Mouse (Mus musculus) kidney, embryonic 15.5 days (tissue): ENCODE results near the gene A4galt. TPM values are rescaled to one million over a fixed set of nuclear protein-coding genes. Genes with fewer than 3 reads are reported as not detected.
"Not testable (repeated sequence)": the region's sequence is repeated elsewhere in the genome, so short reads cannot be mapped to it uniquely, and the experiment has no call there.

ENCODE experiments used
- ATAC-seq: fragments of 200-750 bp; cut with Nextera tagmentation; replicated peaks from 2 replicates; pipeline ENCODE4 v1.8.0; 2017; ENCODE audit warnings: moderate TSS enrichment; ENCODE audit not compliant: low FRiP score
- H3K27ac ChIP-seq: fragments of 300-500 bp; sonication (generic); 2 replicates; pipeline ENCODE4 v1.5.1; 2015; ENCODE audit warnings: mild to moderate bottlenecking, inconsistent platforms
- H3K27me3 ChIP-seq: fragments of 300-500 bp; sonication (generic); 2 replicates; pipeline ENCODE4 v1.6.1; 2015; ENCODE audit warnings: inconsistent platforms
- H3K36me3 ChIP-seq: fragments of 300-500 bp; sonication (generic); 2 replicates; pipeline ENCODE4 v1.6.1; 2015; ENCODE audit warnings: inconsistent platforms
- H3K4me1 ChIP-seq: fragments of 300-500 bp; sonication (generic); 2 replicates; pipeline ENCODE4 v1.6.1; 2015; ENCODE audit warnings: inconsistent platforms
- H3K4me2 ChIP-seq: fragments of 300-500 bp; sonication (generic); 2 replicates; pipeline ENCODE4 v1.6.1; 2015; ENCODE audit warnings: moderate library complexity, mild to moderate bottlenecking, inconsistent platforms
- H3K4me3 ChIP-seq: fragments of 300-500 bp; sonication (generic); replicated peaks from 2 replicates; pipeline ENCODE4 v1.5.1; 2015; ENCODE audit warnings: mild to moderate bottlenecking, inconsistent platforms
- H3K9ac ChIP-seq: fragments of 300-500 bp; sonication (generic); 2 replicates; pipeline ENCODE4 v1.6.1; 2015; ENCODE audit warnings: mild to moderate bottlenecking, inconsistent platforms
- H3K9me3 ChIP-seq: fragments of 300-500 bp; sonication (generic); replicated peaks from 2 replicates; pipeline ENCODE4 v1.6.1; 2016; ENCODE audit warnings: inconsistent platforms
- WGBS: fragments of 180-500 bp; shearing (Covaris S2); methylation state at CpG from one replicate; pipeline ENCODE4 v1.1.7; 2015; ENCODE audit warnings: mixed read lengths; 5-methylcytosine and 5-hydroxymethylcytosine counted together
- polyA plus RNA-seq: library from polyadenylated mRNA; unstranded; fragments of >200 nt; fragmentation: Nextera tagmentation; extraction: Ambion mirVana; gene quantifications from 2 replicates; pipeline ENCODE4 v1.2.1, GENCODE M21; 2015

Gene A4galt
- polyA plus RNA-seq, 1 experiment from 2014 or later = 19.1 TPM

DNA sequence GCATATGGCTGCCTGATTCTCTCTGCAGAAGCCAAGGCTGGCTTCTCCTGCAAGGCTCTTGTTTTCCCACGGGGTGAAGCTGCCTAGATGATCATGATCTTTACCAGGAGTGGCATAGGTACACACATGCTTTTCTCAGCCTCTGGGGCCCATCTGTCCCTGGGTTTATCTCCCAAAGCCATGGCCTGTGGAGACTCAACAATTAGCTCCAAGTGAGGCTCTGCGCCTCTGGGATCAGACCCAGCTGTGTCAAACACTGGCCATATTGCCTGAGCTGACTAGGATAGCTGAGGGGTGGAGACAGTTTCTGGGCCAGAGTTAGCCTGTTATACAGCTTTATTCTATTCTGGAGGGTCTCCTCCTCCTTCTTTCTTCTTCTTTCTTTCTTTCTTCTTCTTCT is 39.3 kb upstream of the A4galt start:
- H3K27ac ChIP-seq = no peak overlapping the region
- no peak for ATAC-seq
- 89% methylated on average over 2 of the region's 2 CpGs for WGBS
- no peaks in the 10 kb centered on the region for H3K36me3 ChIP-seq
- no peaks in the 10 kb centered on the region for H3K27me3 ChIP-seq
- H3K4me3 ChIP-seq = no peak overlapping the region
- no peaks in the 10 kb centered on the region for H3K9me3 ChIP-seq
- H3K4me2 ChIP-seq = no peak overlapping the region
- H3K4me1 ChIP-seq = peaks cover 29% of the 10 kb centered on the region
- H3K9ac ChIP-seq = no peak overlapping the region

DNA sequence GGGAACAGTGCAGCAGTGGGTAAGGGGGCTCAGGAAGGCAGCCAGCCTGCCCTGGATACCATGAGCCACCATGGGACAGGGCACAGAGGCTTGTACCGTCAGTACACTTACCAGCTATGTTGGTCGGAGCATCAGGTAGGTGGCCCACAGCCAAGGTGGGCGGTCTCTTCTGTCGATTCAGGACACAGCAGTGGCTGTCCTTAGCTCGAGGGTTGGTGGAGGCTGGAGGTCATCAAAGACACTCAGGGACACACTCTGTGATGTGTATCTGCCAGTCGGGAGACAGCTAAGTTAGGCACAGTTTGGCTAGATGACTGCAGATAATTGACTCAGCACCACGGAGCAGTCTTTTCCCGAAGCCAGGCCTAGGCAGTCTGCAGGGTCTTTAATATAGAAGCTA is 33.3 kb upstream of the A4galt start:
- Histone ChIP-seq H3K9ac (no peak overlapping the region), H3K4me1 (no peaks in the 10 kb centered on the region), H3K4me2 (no peak overlapping the region), H3K4me3 (no peak overlapping the region), H3K27ac (no peak overlapping the region), H3K36me3 (no peaks in the 10 kb centered on the region), H3K9me3 (no peaks in the 10 kb centered on the region), H3K27me3 (no peaks in the 10 kb centered on the region)
- WGBS = 75% methylated on average over 8 of the region's 8 CpGs
- ATAC-seq = no peak

DNA sequence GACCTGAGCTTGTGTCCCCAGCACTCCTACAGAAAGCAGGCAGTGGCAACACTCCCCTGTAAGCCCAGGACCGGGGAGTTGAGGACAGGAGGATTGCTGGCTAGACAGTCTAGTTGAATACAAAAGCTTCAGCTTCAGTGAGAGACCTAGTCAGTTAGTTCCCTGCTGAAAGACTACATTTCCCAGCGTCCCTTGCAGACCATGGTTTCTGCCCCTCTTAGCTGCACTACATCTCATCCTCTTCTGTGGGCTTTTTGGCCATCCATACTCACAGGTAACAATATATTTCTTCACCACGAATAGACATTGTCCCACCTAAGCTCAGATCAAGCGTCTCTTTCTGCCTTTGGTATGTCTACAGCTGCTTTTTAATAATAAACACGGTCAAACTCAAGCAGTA is 30.8 kb upstream of the A4galt start:
- Histone ChIP-seq H3K4me2 (no peak overlapping the region), H3K27me3 (no peaks in the 10 kb centered on the region), H3K9ac (no peak overlapping the region), H3K27ac (no peak overlapping the region), H3K9me3 (no peaks in the 10 kb centered on the region), H3K36me3 (no peaks in the 10 kb centered on the region), H3K4me3 (no peak overlapping the region), H3K4me1 (no peaks in the 10 kb centered on the region)
- 69% methylated on average over 5 of the region's 5 CpGs for WGBS
- no peak for ATAC-seq

DNA sequence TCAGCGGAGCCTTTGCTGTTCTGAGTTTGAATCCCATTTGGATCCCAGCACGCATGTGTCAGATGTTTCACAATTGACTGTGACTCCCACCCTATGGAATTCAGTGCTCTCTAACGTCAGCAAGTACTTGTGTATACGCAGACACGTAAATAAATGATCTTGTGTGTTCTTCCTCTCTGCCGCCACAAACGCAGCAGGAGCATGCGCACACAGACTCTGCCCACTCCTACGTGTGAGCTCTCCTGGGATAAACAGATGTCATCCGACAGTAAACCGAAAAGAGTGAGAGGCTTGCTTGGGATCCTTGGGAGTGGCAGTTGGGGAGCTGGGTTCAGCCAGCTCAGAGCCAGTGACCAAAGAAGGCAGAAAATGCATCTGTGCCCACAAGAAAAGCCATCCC is 29.7 kb upstream of the A4galt start:
- no peak overlapping the region for H3K4me3 ChIP-seq
- H3K27ac ChIP-seq = no peak overlapping the region
- H3K9ac ChIP-seq = no peak overlapping the region
- no peak for ATAC-seq
- H3K4me1 ChIP-seq = no peaks in the 10 kb centered on the region
- no peaks in the 10 kb centered on the region for H3K27me3 ChIP-seq
- no peaks in the 10 kb centered on the region for H3K36me3 ChIP-seq
- 70% methylated on average over 11 of the region's 11 CpGs for WGBS
- H3K9me3 ChIP-seq = no peaks in the 10 kb centered on the region
- H3K4me2 ChIP-seq = no peak overlapping the region

DNA sequence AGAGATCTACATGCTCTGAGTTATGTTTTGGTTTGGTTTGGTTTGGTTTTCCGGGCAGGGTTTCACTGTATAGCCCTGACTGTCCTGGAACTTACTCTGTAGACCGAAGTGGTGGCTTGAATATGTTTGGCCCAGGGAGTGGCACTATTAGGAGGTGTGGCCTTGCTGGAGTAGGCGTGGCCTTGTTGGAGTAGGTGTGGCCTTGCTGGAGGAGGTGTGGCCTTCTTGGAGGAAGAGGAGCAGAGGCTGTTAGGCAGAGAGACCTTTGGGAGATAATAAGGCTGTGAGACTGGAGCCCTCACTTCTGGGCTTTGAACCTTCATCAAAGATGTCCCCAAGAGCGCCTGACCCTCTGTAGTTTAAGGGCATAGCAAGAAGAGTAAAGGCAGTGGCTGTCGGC is 27.0 kb upstream of the A4galt start:
- no peak for ATAC-seq
- Histone ChIP-seq H3K27ac (no peak overlapping the region), H3K27me3 (no peaks in the 10 kb centered on the region), H3K4me2 (no peak overlapping the region), H3K9ac (no peak overlapping the region), H3K9me3 (no peaks in the 10 kb centered on the region), H3K36me3 (no peaks in the 10 kb centered on the region), H3K4me1 (no peaks in the 10 kb centered on the region), H3K4me3 (no peak overlapping the region)
- WGBS = 84% methylated on average over 5 of the region's 5 CpGs

DNA sequence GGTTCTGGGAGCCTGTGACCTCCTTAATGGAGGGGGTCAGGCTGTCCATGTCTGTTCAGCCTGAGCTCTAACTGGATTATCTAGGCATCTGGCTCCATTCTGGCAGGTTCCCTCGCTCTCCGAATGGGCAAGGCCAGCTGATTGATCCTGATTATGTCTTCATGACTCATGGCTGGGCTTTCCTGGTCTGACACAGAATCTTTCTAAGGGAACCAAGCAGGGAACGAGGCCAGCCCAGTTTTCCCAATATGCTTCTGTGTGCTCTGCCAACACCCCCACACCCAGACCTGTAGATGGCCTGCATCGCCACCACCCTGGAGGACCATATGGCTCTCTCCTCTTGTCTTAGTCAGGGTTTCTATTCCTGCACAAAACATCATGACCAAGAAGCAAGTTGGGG is 25.9 kb upstream of the A4galt start:
- ATAC-seq = no peak
- Histone ChIP-seq H3K36me3 (no peaks in the 10 kb centered on the region), H3K4me2 (no peak overlapping the region), H3K4me1 (no peaks in the 10 kb centered on the region), H3K27me3 (no peaks in the 10 kb centered on the region), H3K9me3 (no peaks in the 10 kb centered on the region), H3K4me3 (no peak overlapping the region), H3K27ac (no peak overlapping the region), H3K9ac (no peak overlapping the region)
- WGBS = 81% methylated on average over 4 of the region's 4 CpGs

DNA sequence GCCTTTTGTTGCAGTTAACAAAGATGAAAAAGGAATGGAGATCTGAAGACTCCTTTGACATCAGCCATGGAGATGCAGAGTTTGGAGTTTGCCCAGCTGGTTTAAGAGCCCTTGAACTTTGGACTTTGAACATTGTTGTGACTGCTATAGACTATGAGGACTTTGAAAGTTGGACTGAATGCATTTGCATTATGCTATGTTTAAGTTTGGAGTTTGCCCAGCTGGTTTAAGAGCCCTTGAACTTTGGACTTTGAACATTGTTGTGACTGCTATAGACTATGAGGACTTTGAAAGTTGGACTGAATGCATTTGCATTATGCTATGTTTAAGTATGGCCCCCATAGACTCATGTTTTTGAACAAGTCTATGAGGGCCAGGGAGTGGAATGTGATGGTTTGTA is 22.7 kb upstream of the A4galt start:
- not testable (repeated sequence) for H3K36me3 ChIP-seq, H3K4me1 ChIP-seq, H3K27ac ChIP-seq, H3K9ac ChIP-seq, H3K9me3 ChIP-seq, H3K27me3 ChIP-seq, H3K4me2 ChIP-seq, H3K4me3 ChIP-seq, ATAC-seq

DNA sequence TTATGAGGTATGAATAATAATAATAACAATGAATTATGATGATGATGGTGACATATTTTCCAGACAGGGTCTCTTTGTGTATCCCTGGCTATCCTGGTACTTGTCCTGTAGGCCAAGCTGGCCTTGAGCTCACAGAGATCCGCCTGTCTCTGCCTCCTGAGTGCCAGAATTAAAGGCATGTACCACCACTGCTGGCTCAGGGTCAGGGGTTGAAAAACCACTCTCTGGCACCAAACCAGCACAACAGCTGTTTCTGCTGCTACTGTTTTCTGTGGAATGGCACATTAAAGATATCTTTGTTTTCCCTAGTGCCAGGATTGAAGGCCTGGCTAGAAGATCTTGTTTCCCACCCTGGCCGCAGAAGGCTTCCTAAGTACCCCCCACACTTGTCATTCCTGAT is 21.4 kb upstream of the A4galt start:
- H3K9me3 ChIP-seq = no peaks in the 10 kb centered on the region
- 80% methylated on average over 2 of the region's 2 CpGs for WGBS
- no peak overlapping the region for H3K4me3 ChIP-seq
- H3K4me2 ChIP-seq = no peak overlapping the region
- no peak for ATAC-seq
- H3K36me3 ChIP-seq = no peaks in the 10 kb centered on the region
- no peak overlapping the region for H3K9ac ChIP-seq
- 0 out of 2 replicates have a peak, but pooled peaks cover 6% of the 10 kb centered on the region for H3K4me1 ChIP-seq
- no peak overlapping the region for H3K27ac ChIP-seq
- no peaks in the 10 kb centered on the region for H3K27me3 ChIP-seq

DNA sequence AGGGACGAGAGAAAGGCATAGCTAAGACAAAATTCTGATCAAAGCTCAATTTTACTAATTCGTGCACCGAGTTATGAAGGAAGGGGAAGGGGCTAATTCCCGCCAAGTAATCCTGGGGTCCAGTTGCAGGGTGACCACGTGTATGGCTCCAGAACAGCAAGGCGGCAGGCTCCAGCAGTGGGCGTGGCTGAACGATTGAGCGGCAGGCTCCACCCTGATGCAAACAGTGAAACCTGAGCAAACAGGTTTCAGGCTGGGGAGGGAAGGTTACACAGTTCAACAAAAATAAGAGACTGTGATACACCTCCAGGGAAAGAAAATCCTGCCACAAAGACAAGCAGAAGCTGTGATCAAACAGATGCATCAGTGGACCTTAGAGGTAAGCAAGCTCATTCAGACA is 19.6 kb upstream of the A4galt start:
- ATAC-seq, H3K36me3 ChIP-seq: not testable (repeated sequence)
- WGBS = 22% methylated on average over 9 of the region's 9 CpGs

DNA sequence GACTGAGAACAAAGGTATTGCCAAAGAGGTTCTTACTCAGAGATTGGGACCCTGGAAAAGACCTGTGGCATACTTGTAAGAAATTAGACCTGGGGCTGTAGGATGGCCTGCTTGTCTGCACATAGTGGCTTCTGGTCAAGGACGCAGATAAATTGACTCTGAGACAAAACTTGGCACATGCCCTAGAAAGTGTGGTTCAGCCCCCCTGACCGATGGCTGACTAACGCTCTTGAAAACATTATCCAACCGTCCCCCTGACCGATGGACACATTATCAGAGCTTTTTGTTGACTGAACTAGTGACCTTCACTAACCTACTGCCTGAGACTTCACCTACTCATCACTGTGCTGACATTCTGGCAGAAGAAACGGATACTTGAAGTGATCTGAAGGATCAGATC is 18.4 kb upstream of the A4galt start:
- WGBS = 74% methylated on average over 6 of the region's 6 CpGs
- not testable (repeated sequence) for H3K4me2 ChIP-seq, ATAC-seq

More for the DNA sequence above, 19.6 kb upstream of the A4galt start:
- H3K9ac ChIP-seq, H3K9me3 ChIP-seq, H3K27ac ChIP-seq, H3K4me3 ChIP-seq, H3K4me1 ChIP-seq, H3K4me2 ChIP-seq, H3K27me3 ChIP-seq: not testable (repeated sequence)

DNA sequence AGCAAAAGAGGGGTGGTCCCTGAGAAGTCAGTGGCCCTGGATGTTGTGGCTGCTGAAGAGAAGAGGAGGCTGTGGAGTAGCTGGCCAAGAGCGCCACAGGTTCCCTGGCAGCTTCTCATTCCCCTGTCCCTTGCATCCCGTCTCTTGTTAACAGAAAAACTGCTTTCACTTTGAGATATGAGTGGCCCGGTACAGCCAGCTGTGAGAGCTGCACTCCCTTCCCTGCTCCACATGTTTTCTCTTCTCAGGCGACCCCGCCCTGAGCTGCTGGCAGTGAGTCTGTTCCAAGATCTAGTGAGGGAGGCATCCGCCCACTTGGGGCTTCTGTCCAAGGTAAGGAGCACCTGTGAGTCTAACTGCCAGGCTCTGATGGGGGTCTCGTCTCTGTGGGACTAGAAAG is 16.9 kb upstream of the A4galt start:
- H3K4me3 ChIP-seq, ATAC-seq, H3K27ac ChIP-seq, H3K27me3 ChIP-seq, H3K9me3 ChIP-seq, H3K36me3 ChIP-seq, H3K9ac ChIP-seq: not testable (repeated sequence)
- H3K4me1 ChIP-seq = 0 out of 2 replicates have a peak, but pooled peaks cover 10% of the 10 kb centered on the region
- WGBS = 30% methylated on average over 7 of the region's 7 CpGs
- peak overlapping the region; percentile 21; the same call in 1 of the 2 replicates for H3K4me2 ChIP-seq

More for the DNA sequence above, 18.4 kb upstream of the A4galt start:
- H3K4me1 ChIP-seq = 0 out of 2 replicates have a peak, but pooled peaks cover 10% of the 10 kb centered on the region
- not testable (repeated sequence) for H3K9ac ChIP-seq, H3K27me3 ChIP-seq, H3K4me3 ChIP-seq, H3K36me3 ChIP-seq, H3K27ac ChIP-seq, H3K9me3 ChIP-seq

DNA sequence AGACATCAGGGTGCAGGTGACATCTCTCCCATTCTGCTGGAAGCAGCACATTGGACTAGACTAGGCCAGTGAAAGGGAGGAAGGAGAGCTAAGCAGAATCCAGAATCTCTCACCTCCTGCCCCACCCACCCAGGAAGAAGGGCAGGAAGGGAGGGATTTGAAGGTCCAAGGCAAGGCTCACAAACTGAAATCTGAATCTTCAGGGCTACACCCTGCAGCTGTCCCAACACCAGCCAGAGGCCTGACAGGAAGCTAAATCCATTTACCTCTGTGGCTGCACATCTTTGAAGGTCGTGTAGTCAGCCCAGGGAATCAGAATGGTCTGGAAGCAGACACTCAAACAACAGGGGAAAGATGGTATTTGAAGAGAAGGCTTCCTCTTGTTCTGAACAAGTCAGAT is 13.7 kb upstream of the A4galt start:
- no peak overlapping the region for H3K4me3 ChIP-seq
- no peak overlapping the region for H3K4me2 ChIP-seq
- H3K27me3 ChIP-seq = no peaks in the 10 kb centered on the region
- 11% methylated on average over 1 of the region's 1 CpGs for WGBS
- no peak for ATAC-seq
- no peaks in the 10 kb centered on the region for H3K9me3 ChIP-seq
- H3K4me1 ChIP-seq = 0 out of 2 replicates have a peak, but pooled peaks cover 7% of the 10 kb centered on the region
- H3K9ac ChIP-seq = no peak overlapping the region
- H3K27ac ChIP-seq = no peak overlapping the region
- H3K36me3 ChIP-seq = no peaks in the 10 kb centered on the region

DNA sequence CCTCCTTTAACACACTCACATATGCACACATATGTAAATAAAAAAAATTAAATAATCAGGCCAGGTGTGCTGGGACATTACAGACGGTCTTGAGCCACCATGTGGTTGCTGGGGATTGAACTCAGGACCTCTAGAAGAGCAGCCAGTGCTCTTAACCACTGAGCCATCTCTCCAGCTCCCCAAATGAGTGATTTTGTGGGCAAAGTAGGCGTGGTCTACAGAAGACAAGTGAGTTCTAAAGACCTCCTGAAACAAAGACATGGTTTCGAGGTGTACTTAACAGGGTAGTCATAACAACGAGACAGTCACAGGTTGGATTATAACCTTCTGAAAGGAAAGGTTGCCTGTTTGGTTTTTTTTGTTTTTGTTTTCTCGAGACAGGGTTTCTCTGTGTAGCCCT is 11.8 kb upstream of the A4galt start:
- ATAC-seq = no peak
- WGBS = 82% methylated on average over 5 of the region's 5 CpGs

More for the DNA sequence above, 11.8 kb upstream of the A4galt start:
- Histone ChIP-seq H3K27me3 (no peaks in the 10 kb centered on the region), H3K36me3 (no peaks in the 10 kb centered on the region), H3K4me2 (no peak overlapping the region), H3K4me3 (no peak overlapping the region), H3K4me1 (0 out of 2 replicates have a peak, but pooled peaks cover 7% of the 10 kb centered on the region), H3K9me3 (no peaks in the 10 kb centered on the region), H3K9ac (no peak overlapping the region), H3K27ac (no peak overlapping the region)
